Mouse (Mus musculus) thymus, adult 2 months (tissue): Measurements from ENCODE around the gene 3830406C13Rik.
"Not testable (repeated sequence)": the region's sequence is repeated elsewhere in the genome, so short reads cannot be mapped to it uniquely, and the experiment has no call there.

Experiments
- CTCF ChIP-seq: fragments of 200-500 bp; IDR thresholded peaks from 2 replicates; pipeline ENCODE4 v1.5.1; 2012; ENCODE audit warnings: mild to moderate bottlenecking, control low read depth, low read length, moderate library complexity, borderline replicate concordance; ENCODE audit not compliant: control insufficient read depth, poor library complexity, insufficient read depth; ENCODE audit errors: extremely low read depth
- POLR2A ChIP-seq: fragments of 200-500 bp; IDR thresholded peaks from 2 replicates; pipeline ENCODE4 v1.6.1; 2012; ENCODE audit warnings: mild to moderate bottlenecking, low read length, control low read depth, moderate library complexity; ENCODE audit not compliant: control insufficient read depth, poor library complexity, insufficient read depth; ENCODE audit errors: extremely low read depth

DNA sequence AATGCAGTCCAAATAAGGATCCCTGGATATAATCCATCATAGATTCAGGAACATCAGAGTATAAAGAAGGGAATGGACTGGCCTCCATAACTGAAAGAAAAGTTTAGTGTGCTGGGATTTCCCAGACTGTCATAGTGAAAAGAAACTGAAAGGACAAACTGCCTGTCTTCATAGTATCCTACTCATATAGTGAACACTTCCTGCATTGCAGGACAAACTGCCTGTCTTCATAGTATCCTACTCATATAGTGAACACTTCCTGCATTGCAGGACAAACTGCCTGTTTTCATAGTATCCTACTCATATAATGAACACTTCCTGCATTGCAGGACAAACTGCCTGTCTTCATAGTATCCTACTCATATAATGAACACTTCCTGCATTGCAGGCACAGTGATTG, 5.8 kb downstream of the 3830406C13Rik start:
- not testable (repeated sequence) for TF ChIP-seq CTCF, POLR2A
